Mouse (Mus musculus): ENCODE results near the gene Gm21497.
"Not testable (repeated sequence)": the region's sequence is repeated elsewhere in the genome, so short reads cannot be mapped to it uniquely, and the experiment has no call there.

The Gm21497 gene

GRCm38 (mm10) chrY:61646446-61646845, at the start of gene Gm21497:
Gm21497 (plus strand) TSS chrY:61646746.
- DNase-seq (ENCODE audit: low read depth, low spot score), result not testable (repeated sequence)
